Mouse (Mus musculus): ENCODE measurements around the gene Serpina3m.

DNA sequence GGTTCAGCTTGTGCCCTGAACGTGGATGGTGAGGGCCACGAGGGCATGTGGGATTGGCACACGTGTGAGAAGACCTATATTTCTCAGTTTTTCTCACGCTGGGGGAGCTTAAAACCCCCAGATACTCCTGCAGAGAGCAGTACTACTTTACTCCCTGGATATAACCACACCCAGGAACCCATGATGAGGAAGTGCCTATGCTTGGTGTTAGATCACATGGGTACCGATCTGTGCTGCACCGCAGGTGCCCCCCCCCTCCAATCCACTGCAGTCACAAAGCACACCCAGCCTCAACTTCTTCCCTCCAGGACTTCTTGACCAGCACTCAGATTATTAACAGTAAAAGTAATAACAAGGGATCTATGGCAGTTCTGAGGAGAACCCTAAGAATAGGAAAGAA is 74.2 kb downstream of the Serpina3m start:
- no peak for TF ChIP-seq POLR2A (IDR thresholded peaks at IDR 0.05; ENCODE audit: borderline replicate concordance, control insufficient read depth, low read depth, low read length)
- no peak for TF ChIP-seq CTCF (IDR thresholded peaks at IDR 0.05; ENCODE audit: control insufficient read depth, insufficient read depth, low read length)
